Mouse (Mus musculus): Measurements from ENCODE around the gene Surf6. TPM values are rescaled to one million over a fixed set of nuclear protein-coding genes. Genes with fewer than 3 reads are reported as not detected.

Surf6 gene
- polyA plus RNA-seq, 1 experiment from 2014 or later, result 31.2 TPM

GRCm38 (mm10) chr2:26878571-26878970 lies 24.1 kb downstream of the Surf6 start:
- Histone ChIP-seq H3K4me3 (replicated peaks) (no peak overlapping the region), H3K4me2 (no peak overlapping the region), H3K27ac (no peak overlapping the region), H3K27me3 (no peaks in the 10 kb centered on the region), H3K36me3 (no peaks in the 10 kb centered on the region), H3K9me3 (replicated peaks) (peaks cover 4% of the 10 kb centered on the region; the same call in 1 of the 2 replicates), H3K4me1 (no peaks in the 10 kb centered on the region), H3K9ac (no peak overlapping the region)
- no peak for ATAC-seq (replicated peaks; ENCODE audit: low FRiP score)

- no peaks in the 10 kb centered on the region for H3K4me1 ChIP-seq
- H3K4me3 ChIP-seq (replicated peaks), result no peak overlapping the region
- no peaks in the 10 kb centered on the region for H3K9me3 ChIP-seq (replicated peaks)
- H3K4me2 ChIP-seq, result no peak overlapping the region
- 64% methylated on average over 6 of the region's 6 CpGs for WGBS
- ATAC-seq (replicated peaks; ENCODE audit: low FRiP score), result no peak
- no peak overlapping the region for H3K27ac ChIP-seq
- H3K27me3 ChIP-seq, result no peaks in the 10 kb centered on the region
- no peaks in the 10 kb centered on the region for H3K36me3 ChIP-seq
- no peak overlapping the region for H3K9ac ChIP-seq
These were observed 32.0 kb downstream of the Surf6 start for GRCm38 (mm10) chr2:26870666-26871065.

GRCm38 (mm10) chr2:26864879-26865278 lies 37.8 kb downstream of the Surf6 start, which contains the start of gene Abo:
Gene Abo, minus strand, starts transcription at chr2:26864979.
- Histone ChIP-seq H3K27me3 (no peaks in the 10 kb centered on the region), H3K4me1 (no peaks in the 10 kb centered on the region), H3K9ac (no peak within 1 kb of the TSS), H3K36me3 (no peaks in the 10 kb centered on the region), H3K4me2 (no peak within 1 kb of the TSS), H3K27ac (no peak within 1 kb of the TSS), H3K4me3 (replicated peaks) (no peak within 1 kb of the TSS), H3K9me3 (replicated peaks) (no peaks in the 10 kb centered on the region)
- no peak for ATAC-seq (replicated peaks; ENCODE audit: low FRiP score)
- 73% methylated on average over 3 of the region's 3 CpGs for WGBS

- WGBS, result 72% methylated on average over 3 of the region's 3 CpGs
- no peaks in the 10 kb centered on the region for H3K9me3 ChIP-seq (replicated peaks)
- H3K4me2 ChIP-seq, result no peak overlapping the region
- H3K4me3 ChIP-seq (replicated peaks), result no peak overlapping the region
- H3K4me1 ChIP-seq, result no peaks in the 10 kb centered on the region
- no peaks in the 10 kb centered on the region for H3K27me3 ChIP-seq
- H3K9ac ChIP-seq, result no peak overlapping the region
- no peaks in the 10 kb centered on the region for H3K36me3 ChIP-seq
- no peak for ATAC-seq (replicated peaks; ENCODE audit: low FRiP score)
- H3K27ac ChIP-seq, result no peak overlapping the region
These were observed 39.8 kb downstream of the Surf6 start for GRCm38 (mm10) chr2:26862856-26863255.

GRCm38 (mm10) chr2:26847706-26848105 lies 55.0 kb downstream of the Surf6 start:
- no peaks in the 10 kb centered on the region for H3K36me3 ChIP-seq
- H3K27ac ChIP-seq, result no peak overlapping the region
- H3K4me2 ChIP-seq, result no peak overlapping the region
- no peaks in the 10 kb centered on the region for H3K27me3 ChIP-seq
- ATAC-seq (replicated peaks; ENCODE audit: low FRiP score), result no peak
- H3K9ac ChIP-seq, result no peak overlapping the region
- WGBS, result 61% methylated on average over 2 of the region's 2 CpGs
- no peak overlapping the region for H3K4me3 ChIP-seq (replicated peaks)
- H3K9me3 ChIP-seq (replicated peaks), result no peaks in the 10 kb centered on the region
- no peaks in the 10 kb centered on the region for H3K4me1 ChIP-seq

Other genes starting within 250 kb of the Surf6 start
- gene Lcn4, start 231.6 kb downstream of the Surf6 start, polyA plus RNA-seq (2015; fragmentation: Nextera tagmentation; extraction: Ambion mirVana), result not detected in 2 replicates
- gene Abo, start 37.9 kb downstream of the Surf6 start, polyA plus RNA-seq (2015; fragmentation: Nextera tagmentation; extraction: Ambion mirVana), result not detected in 2 replicates
- gene Med22, start 7.8 kb upstream of the Surf6 start, polyA plus RNA-seq (2015; fragmentation: Nextera tagmentation; extraction: Ambion mirVana), result 56.0 and 59.0 TPM in 2 replicates
- gene Rpl7a, start 7.9 kb upstream of the Surf6 start, polyA plus RNA-seq (2015; fragmentation: Nextera tagmentation; extraction: Ambion mirVana), result 640 and 684 TPM in 2 replicates
- 45.4 and 46.4 TPM in 2 replicates for gene Surf2, start 13.5 kb upstream of the Surf6 start, polyA plus RNA-seq (2015; fragmentation: Nextera tagmentation; extraction: Ambion mirVana)
- 55.2 and 58.1 TPM in 2 replicates for gene Surf1, start 13.7 kb upstream of the Surf6 start, polyA plus RNA-seq (2015; fragmentation: Nextera tagmentation; extraction: Ambion mirVana)
- 224 and 227 TPM in 2 replicates for gene Surf4, start 31.0 kb upstream of the Surf6 start, polyA plus RNA-seq (2015; fragmentation: Nextera tagmentation; extraction: Ambion mirVana)
- gene Stkld1, start 31.2 kb upstream of the Surf6 start, polyA plus RNA-seq (2015; fragmentation: Nextera tagmentation; extraction: Ambion mirVana), result 0.08 TPM in 1 of 2 replicates, not detected in the other
- gene Rexo4, start 61.5 kb upstream of the Surf6 start, polyA plus RNA-seq (2015; fragmentation: Nextera tagmentation; extraction: Ambion mirVana), result 49.7 and 50.1 TPM in 2 replicates
- 0.06 and 0.26 TPM in 2 replicates for gene Adamts13, start 70.5 kb upstream of the Surf6 start, polyA plus RNA-seq (2015; fragmentation: Nextera tagmentation; extraction: Ambion mirVana)
- 61.0 and 66.1 TPM in 2 replicates for gene Cacfd1, start 107.0 kb upstream of the Surf6 start, polyA plus RNA-seq (2015; fragmentation: Nextera tagmentation; extraction: Ambion mirVana)
- 0.31 and 0.96 TPM in 2 replicates for gene Slc2a6, start 125.1 kb upstream of the Surf6 start, polyA plus RNA-seq (2015; fragmentation: Nextera tagmentation; extraction: Ambion mirVana)
- gene Mymk, start 169.3 kb upstream of the Surf6 start, polyA plus RNA-seq (2015; fragmentation: Nextera tagmentation; extraction: Ambion mirVana), result 3.4 and 5.3 TPM in 2 replicates
- 1.3 and 1.7 TPM in 2 replicates for gene Adamtsl2, start 176.5 kb upstream of the Surf6 start, polyA plus RNA-seq (2015; fragmentation: Nextera tagmentation; extraction: Ambion mirVana)
- 0.18 and 0.30 TPM in 2 replicates for gene Fam163b, start 239.6 kb upstream of the Surf6 start, polyA plus RNA-seq (2015; fragmentation: Nextera tagmentation; extraction: Ambion mirVana)

All from kidney, embryonic 15.5 days (tissue).